ENCODE assay signal across 8 mouse cellular contexts in the genomic region with DNA sequence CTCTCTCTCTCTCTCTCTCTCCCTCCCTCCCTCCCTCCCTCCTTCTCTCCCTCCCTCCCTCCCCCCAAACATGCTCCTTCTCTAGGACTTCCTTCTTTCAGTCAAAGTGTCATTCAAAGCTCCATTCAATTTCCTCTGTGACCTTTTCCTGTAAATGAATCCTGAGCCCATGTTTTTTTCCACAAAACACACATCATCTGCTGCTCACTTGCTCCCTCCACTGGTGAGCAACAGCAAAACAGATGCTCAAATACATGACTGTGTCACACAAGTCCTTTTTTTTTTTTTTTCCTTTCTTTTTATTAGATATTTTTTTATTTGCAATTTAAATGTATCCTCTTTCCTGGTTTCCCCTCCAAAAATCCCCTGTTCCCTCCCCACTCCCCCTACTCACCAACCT.
DNase-seq lines count a peak whose midpoint lies in the region; ATAC-seq lines count a peak whose summit lies in the region.

No protein-coding gene starts in this region.

- H3K4me3 ChIP-seq in midbrain, embryonic 11.5 days (ENCODE audit: low read depth, low read length): no peak overlapping the region
- no peak overlapping the region for H3K4me3 ChIP-seq in midbrain, embryonic 15.5 days

- no peaks in the 10 kb centered on the region for H3K4me1 ChIP-seq in midbrain, embryonic 11.5 days (ENCODE audit: control insufficient read depth, insufficient read depth, low read length)
- H3K4me1 ChIP-seq in midbrain, embryonic 15.5 days: no peaks in the 10 kb centered on the region

- H3K36me3 ChIP-seq in midbrain, embryonic 11.5 days (ENCODE audit: control insufficient read depth, insufficient read depth, low read length): no peaks in the 10 kb centered on the region
- no peaks in the 10 kb centered on the region for H3K36me3 ChIP-seq in midbrain, embryonic 15.5 days (replicated peaks)

- no peak overlapping the region for H3K4me2 ChIP-seq in midbrain, embryonic 11.5 days
- H3K4me2 ChIP-seq in midbrain, embryonic 15.5 days: no peak overlapping the region

- no peak overlapping the region for H3K9ac ChIP-seq in midbrain, embryonic 11.5 days (ENCODE audit: low read length)
- no peak overlapping the region for H3K9ac ChIP-seq in midbrain, embryonic 15.5 days

- DNase-seq in gastrocnemius, adult 18-20 months (ENCODE audit: low spot score): peak; percentile 22
- DNase-seq in gastrocnemius, postnatal 25 days: no peak
- peak; percentile 83 for DNase-seq in midbrain, embryonic 11.5 days (ENCODE audit: low spot score, missing footprints)
- peak; percentile 66 for DNase-seq in ZHBTc4 (ENCODE audit: low read depth, low spot score)
- peak; percentile 13 for DNase-seq in lung, postnatal 25 days (ENCODE audit: low spot score)
- DNase-seq in T-cell, adult 2 months (ENCODE audit: low spot score): no peak

- H3K27ac ChIP-seq in midbrain, embryonic 11.5 days (ENCODE audit: low read depth, low read length): no peak overlapping the region
- H3K27ac ChIP-seq in midbrain, embryonic 15.5 days: no peak overlapping the region

- H3K9me3 ChIP-seq in midbrain, embryonic 11.5 days (ENCODE audit: control insufficient read depth, low read length): no peaks in the 10 kb centered on the region
- no peaks in the 10 kb centered on the region for H3K9me3 ChIP-seq in midbrain, embryonic 15.5 days

- no peak for ATAC-seq in midbrain, embryonic 11.5 days (ENCODE audit: low FRiP score)
- ATAC-seq in midbrain, embryonic 15.5 days (replicated peaks): no peak
- peak; percentile 56 for ATAC-seq in granulocyte monocyte progenitor cell, adult 5-6 weeks (replicated peaks; ENCODE audit: poor library complexity, severe bottlenecking)

- no peaks in the 10 kb centered on the region for H3K27me3 ChIP-seq in midbrain, embryonic 11.5 days (ENCODE audit: control insufficient read depth, insufficient read depth, low read length)
- H3K27me3 ChIP-seq in midbrain, embryonic 15.5 days (replicated peaks): no peaks in the 10 kb centered on the region

Comparison
In these comparisons a context has a peak if more than half of its experiments do, and no peak if none do; other contexts are left out.
1. DNase-seq: peak in gastrocnemius, adult 18-20 months (single experiment), midbrain, embryonic 11.5 days (single experiment), ZHBTc4 (single experiment) and lung, postnatal 25 days (single experiment); none in gastrocnemius, postnatal 25 days (single experiment) and T-cell, adult 2 months (single experiment).